Mouse (Mus musculus) limb, embryonic 14.5 days (tissue): ENCODE measurements at regions not wholly inside any gene's neighbourhood (a gene's known extent, or its start where the extent isn't known, plus 50 kb on each side); places are given as distances from the start of the nearest gene placed in this dataset.
A peak's percentile ranks its signal among the peaks of the same experiment; 100 is the strongest.

Experiments
- ATAC-seq: fragments of 200-750 bp; cut with Nextera tagmentation; 2 replicates; pipeline ENCODE4 v1.8.0; 2017; ENCODE audit warnings: low read depth, moderate number of reproducible peaks, moderate TSS enrichment; ENCODE audit not compliant: low FRiP score
- DNase-seq: peaks from one replicate; pipeline ENCODE4 v3.0.0-alpha.2; 2015; ENCODE audit warnings: low spot score
- H3K27ac ChIP-seq: fragments of 300-500 bp; sonication (generic); replicated peaks from 2 replicates; pipeline ENCODE4 v1.5.1; 2014; ENCODE audit warnings: low read depth, mild to moderate bottlenecking, low read length, moderate library complexity, mixed read lengths
- H3K27me3 ChIP-seq: fragments of 300-500 bp; sonication (generic); 2 replicates; pipeline ENCODE4 v1.6.1; 2014; ENCODE audit warnings: low read length, mixed read lengths; ENCODE audit not compliant: control insufficient read depth, insufficient read depth
- H3K36me3 ChIP-seq: fragments of 300-500 bp; sonication (generic); 2 replicates; pipeline ENCODE4 v1.6.1; 2014; ENCODE audit warnings: mild to moderate bottlenecking, low read length, moderate library complexity, mixed read lengths; ENCODE audit not compliant: control insufficient read depth, insufficient read depth
- H3K4me1 ChIP-seq: fragments of 300-500 bp; sonication (generic); 2 replicates; pipeline ENCODE4 v1.6.1; 2014; ENCODE audit warnings: antibody characterized with exemption, low read length, mixed read lengths; ENCODE audit not compliant: control insufficient read depth, insufficient read depth
- H3K4me2 ChIP-seq: fragments of 300-500 bp; sonication (generic); replicated peaks from 2 replicates; pipeline ENCODE4 v1.6.1; 2014; ENCODE audit warnings: low read depth, mild to moderate bottlenecking, low read length, moderate library complexity; ENCODE audit not compliant: severe bottlenecking
- H3K4me3 ChIP-seq: fragments of 300-500 bp; sonication (generic); replicated peaks from 2 replicates; pipeline ENCODE4 v1.5.1; 2014; ENCODE audit warnings: low read length
- H3K9ac ChIP-seq: fragments of 300-500 bp; sonication (generic); 2 replicates; pipeline ENCODE4 v1.6.1; 2014; ENCODE audit warnings: mild to moderate bottlenecking, low read depth, low read length, moderate library complexity; ENCODE audit not compliant: severe bottlenecking
- H3K9me3 ChIP-seq: fragments of 300-500 bp; sonication (generic); 2 replicates; pipeline ENCODE4 v1.6.1; 2016; ENCODE audit warnings: low read length; ENCODE audit not compliant: control insufficient read depth
- POLR2A ChIP-seq: fragments of 200-500 bp; IDR thresholded peaks from 2 replicates; pipeline ENCODE4 v1.8.0; 2012; ENCODE audit warnings: inconsistent platforms, mild to moderate bottlenecking, moderate library complexity, borderline replicate concordance; ENCODE audit not compliant: insufficient read depth, insufficient read length; ENCODE audit errors: extremely low read depth
- WGBS: fragments of 180-500 bp; shearing (Covaris S2); extraction: QIAGEN DNeasy Blood & Tissue Kit; methylation state at CpG from one replicate; pipeline ENCODE4 v1.1.7; 2014; 5-methylcytosine and 5-hydroxymethylcytosine counted together

DNA sequence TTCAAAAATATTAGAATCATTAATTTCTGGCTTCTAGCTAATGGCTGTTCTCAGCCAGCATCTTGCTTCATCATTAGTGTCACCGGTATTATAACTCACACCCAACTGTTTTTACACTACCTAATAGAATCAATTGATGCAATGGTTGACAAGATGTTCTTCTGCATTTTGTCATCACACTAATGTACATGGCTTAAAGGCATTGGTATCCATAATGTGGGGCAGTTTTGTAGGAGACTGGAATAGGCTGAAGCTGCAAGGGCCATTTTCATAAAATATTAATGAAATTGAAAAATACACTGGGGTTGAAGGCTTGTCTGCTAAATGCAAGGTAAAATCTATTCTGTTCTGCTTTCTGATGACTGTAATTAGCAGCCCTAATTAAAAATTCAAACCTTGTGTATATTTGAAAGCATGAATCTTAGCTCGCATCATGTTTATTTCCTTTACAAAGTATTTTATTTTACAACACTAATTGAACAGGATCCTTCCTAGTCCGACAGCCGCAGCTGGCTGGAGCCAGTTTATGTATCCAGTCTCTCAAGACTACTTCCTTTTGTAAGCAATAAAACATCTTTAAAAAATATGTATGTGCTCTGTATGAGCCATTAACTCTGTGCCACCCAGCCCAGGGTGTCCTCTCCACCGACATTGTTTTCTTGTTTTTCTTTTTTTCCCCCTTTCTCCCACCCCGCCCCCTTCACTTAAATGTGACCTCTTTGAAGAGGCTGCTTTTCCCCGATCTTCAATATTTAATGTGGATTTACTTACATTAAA, 259.6 kb downstream of the Pou4f1 start:
- Histone ChIP-seq H3K9ac (no peak overlapping the region), H3K9me3 (no peaks in the 10 kb centered on the region), H3K4me1 (no peaks in the 10 kb centered on the region), H3K4me2 (no peak overlapping the region), H3K36me3 (no peaks in the 10 kb centered on the region), H3K4me3 (no peak overlapping the region), H3K27me3 (no peaks in the 10 kb centered on the region), H3K27ac (no peak overlapping the region)
- TF ChIP-seq POLR2A = no peak
- DNase-seq = no peak
- 49% methylated on average over 7 of the region's 7 CpGs for WGBS
- ATAC-seq = no peak

- no peak overlapping the region for H3K27ac ChIP-seq
- H3K4me3 ChIP-seq = no peak overlapping the region
- no peak for ATAC-seq
- WGBS = 29% methylated on average over 2 of the region's 2 CpGs
- no peaks in the 10 kb centered on the region for H3K4me1 ChIP-seq
- H3K36me3 ChIP-seq = no peaks in the 10 kb centered on the region
- no peaks in the 10 kb centered on the region for H3K9me3 ChIP-seq
- no peak for DNase-seq
- H3K9ac ChIP-seq = no peak overlapping the region
- TF ChIP-seq POLR2A = no peak
- H3K27me3 ChIP-seq = no peaks in the 10 kb centered on the region
- H3K4me2 ChIP-seq = no peak overlapping the region
Observed at GRCm38 (mm10) chr14:104206602-104207001, 261.2 kb downstream of the Pou4f1 start.

GRCm38 (mm10) chr14:104203239-104203986, 264.4 kb downstream of the Pou4f1 start:
- H3K9ac ChIP-seq = no peak overlapping the region
- TF ChIP-seq POLR2A = no peak
- H3K27me3 ChIP-seq = no peaks in the 10 kb centered on the region
- H3K4me1 ChIP-seq = peaks cover 3% of the 10 kb centered on the region; the same call in 1 of the 2 replicates
- 40% methylated on average over 17 of the region's 17 CpGs for WGBS
- H3K4me3 ChIP-seq = 0 out of 2 replicates have a peak overlapping the region, but pooled peaks have one; percentile 2
- H3K27ac ChIP-seq = no peak overlapping the region
- H3K36me3 ChIP-seq = no peaks in the 10 kb centered on the region
- H3K9me3 ChIP-seq = no peaks in the 10 kb centered on the region
- DNase-seq (peak; percentile 36), ATAC-seq (peak; percentile 75)
- peak overlapping the region; percentile 37; the same call in 1 of the 2 replicates for H3K4me2 ChIP-seq

GRCm38 (mm10) chr14:104193198-104193597, 274.6 kb downstream of the Pou4f1 start:
- no peaks in the 10 kb centered on the region for H3K36me3 ChIP-seq
- no peaks in the 10 kb centered on the region for H3K27me3 ChIP-seq
- H3K4me2 ChIP-seq = no peak overlapping the region
- no peaks in the 10 kb centered on the region for H3K4me1 ChIP-seq
- TF ChIP-seq POLR2A = no peak
- H3K9me3 ChIP-seq = no peaks in the 10 kb centered on the region
- DNase-seq (no peak), ATAC-seq (no peak)
- H3K9ac ChIP-seq = no peak overlapping the region
- WGBS = 53% methylated on average over 11 of the region's 11 CpGs
- H3K27ac ChIP-seq = no peak overlapping the region
- H3K4me3 ChIP-seq = no peak overlapping the region

DNA sequence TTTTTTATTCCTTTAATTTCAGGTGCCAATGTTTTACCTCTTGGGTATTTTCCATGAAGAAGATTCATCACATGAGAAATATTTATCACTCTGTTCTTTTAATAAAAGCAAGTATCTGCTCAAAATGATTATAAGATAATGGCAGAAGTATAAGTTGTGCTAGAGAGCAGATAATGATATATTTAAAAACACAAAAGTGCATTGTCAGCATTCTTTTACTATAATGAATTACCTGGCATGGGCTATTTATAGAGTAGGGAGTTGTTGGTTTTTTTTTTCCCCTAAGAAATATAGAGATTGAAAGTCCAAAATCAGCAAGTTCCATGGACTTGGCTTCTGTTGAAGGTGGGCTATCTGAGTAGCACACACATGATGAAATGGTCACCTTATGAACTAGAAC, 292.7 kb downstream of the Pou4f1 start:
- TF ChIP-seq POLR2A = no peak
- Histone ChIP-seq H3K4me3 (no peak overlapping the region), H3K9ac (no peak overlapping the region), H3K4me2 (no peak overlapping the region), H3K4me1 (no peaks in the 10 kb centered on the region), H3K36me3 (no peaks in the 10 kb centered on the region), H3K27ac (no peak overlapping the region), H3K9me3 (no peaks in the 10 kb centered on the region), H3K27me3 (no peaks in the 10 kb centered on the region)
- DNase-seq = no peak
- no peak for ATAC-seq
